Mouse (Mus musculus) adrenal gland, adult (tissue): ENCODE measurements around the gene Wfdc1.

Experiments
- DNase-seq, 2 experiments: peaks; one replicate each; pipeline ENCODE4 v3.0.0; 2022 to 2023; ENCODE audit warnings: low spot score in 1 of 2; ENCODE audit not compliant: inconsistent age in 2 of 2

Wfdc1 gene

DNA sequence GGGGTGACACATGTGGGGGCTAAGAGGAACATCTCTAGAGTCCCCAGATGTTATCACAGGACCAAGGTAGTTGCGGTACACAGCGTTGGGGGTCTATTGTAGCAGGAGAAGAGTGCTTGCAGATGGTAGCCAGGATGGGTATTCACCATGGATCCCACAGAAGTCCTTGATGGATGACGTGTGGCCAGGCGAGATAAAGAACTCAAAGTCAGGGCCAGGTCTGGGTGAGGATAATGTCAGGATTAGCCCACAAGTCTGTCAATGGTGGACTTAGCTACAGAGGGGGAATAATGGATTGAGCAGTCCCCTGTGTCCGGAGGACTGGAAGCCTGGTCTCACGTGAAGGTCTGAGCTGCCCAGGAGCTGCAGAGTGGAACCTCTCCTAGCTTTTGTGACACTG is 58.4 kb downstream of the Wfdc1 start:
- peak; percentile 36 to 73 for DNase-seq

GRCm38 (mm10) chr8:119727093-119727492 is 60.9 kb downstream of the Wfdc1 start:
- no peak for DNase-seq

DNA sequence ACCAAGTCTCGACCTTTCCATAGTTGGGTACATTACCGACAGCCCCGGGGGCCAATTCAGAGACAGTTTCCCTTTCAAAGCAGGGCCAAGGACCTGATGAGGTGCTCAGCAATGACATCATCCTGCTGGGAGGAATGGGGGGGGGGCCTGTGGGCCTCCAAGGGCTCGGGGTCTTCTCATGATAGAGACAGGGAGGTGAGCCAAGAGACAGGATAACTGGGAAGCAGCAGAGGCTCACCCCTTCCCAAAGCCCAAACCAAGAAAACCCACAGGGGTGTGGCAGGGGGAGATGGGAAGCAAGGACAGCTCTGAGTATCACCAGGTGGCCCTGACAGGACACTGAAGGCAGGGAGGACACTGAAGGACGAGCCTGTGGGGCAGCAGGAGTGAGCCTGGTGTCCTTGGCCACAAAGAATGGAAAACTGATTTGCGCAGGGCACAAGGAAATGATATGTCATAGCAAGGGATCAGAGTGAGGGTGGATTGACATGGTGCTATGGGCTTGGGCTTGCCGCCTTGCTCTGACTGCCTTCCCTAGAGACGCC is 62.3 kb downstream of the Wfdc1 start:
- peak; percentile 39 to 79 for DNase-seq

DNA sequence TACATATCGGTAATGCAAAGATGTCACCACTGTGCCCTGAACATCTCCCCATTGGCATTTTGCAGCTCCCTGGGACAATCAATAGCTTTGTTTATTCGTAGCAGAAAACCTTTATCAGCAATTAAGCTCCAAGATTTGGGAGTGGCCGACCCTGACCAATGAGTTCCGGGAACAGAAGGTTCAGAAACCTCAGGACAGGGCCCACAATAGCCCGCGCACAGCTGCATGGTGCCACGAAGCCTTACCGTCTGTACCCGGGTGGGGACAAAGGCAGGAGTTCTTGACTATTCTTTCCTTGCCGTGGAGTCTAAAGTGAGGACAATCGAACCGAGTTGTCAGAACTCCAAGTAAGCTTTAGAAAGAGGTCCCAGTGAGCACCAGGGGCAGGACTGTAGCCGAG is 65.9 kb downstream of the Wfdc1 start:
- no peak for DNase-seq

DNA sequence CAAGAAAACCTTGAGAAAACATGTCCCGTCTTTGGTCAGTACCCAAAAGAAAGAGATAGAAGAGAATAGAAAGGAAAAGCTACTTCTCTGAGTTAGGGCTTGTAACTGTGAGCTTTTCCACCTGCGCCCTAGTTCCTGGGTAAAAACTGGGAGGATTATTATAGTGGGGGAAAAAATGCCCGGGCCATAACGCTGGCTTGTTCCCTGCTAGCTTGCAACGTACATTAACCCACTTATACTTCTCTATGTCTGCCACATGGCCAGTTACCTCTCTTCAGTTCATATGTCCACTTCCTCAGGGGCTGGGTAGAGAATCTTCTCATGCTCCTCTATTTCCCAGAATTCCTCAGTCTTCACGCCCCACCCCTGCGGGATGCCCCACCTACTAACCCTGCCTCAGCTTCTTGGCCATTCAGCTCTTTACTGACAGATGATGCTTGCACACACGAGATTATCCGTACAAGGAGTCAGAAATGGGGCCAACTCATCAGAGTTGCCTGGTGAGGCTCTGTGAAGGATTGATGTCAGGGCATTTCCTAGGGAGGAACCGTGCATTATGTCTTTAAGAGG is 70.3 kb downstream of the Wfdc1 start:
- no peak for DNase-seq

GRCm38 (mm10) chr8:119737093-119737900 is 71.1 kb downstream of the Wfdc1 start:
- no peak for DNase-seq
